Mouse (Mus musculus) CD4-positive naive resting alpha-beta T cell, adult 57 days (primary cell): ENCODE data around the gene Pak1ip1. TPM values are rescaled to one million over a fixed set of nuclear protein-coding genes. Genes with fewer than 3 reads are reported as not detected.

Source experiments
- total RNA-seq: library from RNA; stranded (reverse); gene quantifications from one replicate; pipeline ENCODE4 v1.2.4, GENCODE M21; 2023

The Pak1ip1 gene
- 74.4 TPM for total RNA-seq

DNA sequence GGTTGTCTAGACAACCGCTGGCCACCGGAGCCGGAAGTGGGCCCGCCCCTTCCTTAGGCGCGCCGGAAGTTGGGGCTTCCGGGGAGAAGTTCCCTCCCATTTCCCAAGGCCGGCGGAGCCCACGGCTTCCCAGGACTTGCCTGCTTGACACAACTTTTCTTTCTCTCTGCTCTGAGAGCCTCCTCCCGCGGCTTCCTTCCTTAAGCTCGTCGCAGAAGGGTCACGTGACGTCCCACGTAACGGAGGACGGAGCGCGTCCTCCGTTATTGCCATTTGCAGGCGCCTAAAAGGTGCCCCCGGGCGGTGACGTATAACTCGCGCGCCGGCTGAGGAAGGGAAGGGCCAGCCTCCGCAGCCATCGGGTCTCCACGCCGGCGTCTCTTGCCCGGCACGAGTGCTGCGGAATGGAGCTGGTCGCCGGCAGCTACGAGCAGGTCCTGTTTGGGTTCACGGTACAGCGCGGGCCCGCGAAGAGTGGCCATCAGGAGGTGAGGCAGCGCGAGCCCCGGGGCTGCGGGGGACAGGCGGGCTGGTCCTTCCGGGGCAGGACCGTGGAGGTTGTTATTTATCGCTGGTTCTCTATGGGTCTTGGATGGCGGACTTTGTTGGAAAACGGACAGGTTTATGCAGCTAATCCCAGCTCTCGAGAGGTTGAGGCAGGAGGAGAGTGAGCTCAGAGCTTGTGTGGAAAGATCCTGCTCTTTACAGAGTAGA lies at the start of gene Pak1ip1:
Gene Pak1ip1 (plus strand): TSS at position 98 of the 714 bp plus-strand sequence.

DNA sequence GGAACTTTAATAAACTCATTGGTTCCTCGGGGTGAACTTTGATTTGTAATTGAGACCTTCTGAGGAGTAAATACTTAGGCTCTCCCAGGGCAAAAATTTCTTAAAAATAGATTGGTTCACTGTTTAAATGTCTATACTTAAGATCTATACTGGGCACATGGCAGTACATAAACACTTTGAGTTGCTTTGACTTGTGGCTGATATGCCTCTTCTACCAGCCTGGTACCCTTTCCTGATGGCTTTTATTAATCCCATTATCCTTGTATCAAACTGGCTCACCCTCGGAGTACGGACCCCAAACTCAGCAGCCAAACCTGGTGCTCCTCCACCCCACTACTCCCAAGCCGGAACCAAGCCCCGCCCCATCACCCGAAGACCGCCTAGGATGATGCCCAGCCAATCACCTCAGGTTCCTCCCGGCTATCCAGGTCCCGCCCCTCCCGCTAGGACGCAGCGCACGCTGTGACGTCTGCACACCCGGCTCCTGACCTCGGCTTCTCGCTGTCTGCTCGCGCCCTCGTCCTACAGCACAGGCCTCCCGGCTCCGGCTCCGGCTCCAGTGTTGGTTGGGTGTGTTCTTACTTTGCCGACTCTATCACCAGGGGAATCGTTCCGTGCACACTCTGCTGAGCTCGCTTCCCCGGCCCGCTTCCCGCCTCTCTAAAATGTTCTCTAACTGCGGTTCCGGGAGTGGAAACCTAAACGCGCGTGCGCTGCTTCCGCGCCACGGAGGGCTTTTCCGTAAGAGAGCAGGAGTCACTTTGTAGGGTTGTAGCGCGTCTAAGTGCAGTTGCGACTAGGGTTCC lies 15.2 kb downstream of the Pak1ip1 start, which contains the start of gene Tmem14c:
Gene Tmem14c (plus strand): TSS at position 464 of the 806 bp plus-strand sequence.

Other genes starting within 250 kb of the Pak1ip1 start
- 0.89 TPM for gene Gcnt2, start 141.3 kb upstream of the Pak1ip1 start, total RNA-seq
- 37.0 TPM for gene Tmem14c, start 15.3 kb downstream of the Pak1ip1 start, total RNA-seq
- not detected for gene Mak, start 78.7 kb downstream of the Pak1ip1 start, total RNA-seq
- gene Gcm2, start 110.0 kb downstream of the Pak1ip1 start, total RNA-seq = not detected
- not detected for gene Sycp2l, start 113.3 kb downstream of the Pak1ip1 start, total RNA-seq
- not detected for gene Elovl2, start 219.4 kb downstream of the Pak1ip1 start, total RNA-seq
- gene Smim13, start 248.8 kb downstream of the Pak1ip1 start, total RNA-seq = 8.2 TPM